Mouse (Mus musculus) erythroblast, embryonic 14.5 days (primary cell): Measurements from ENCODE around the gene Ins2.

Experiments used
- GATA1 ChIP-seq: IDR thresholded peaks from 2 replicates; pipeline ENCODE4 v1.6.1; 2012; ENCODE audit warnings: low read length, inconsistent platforms, mixed read lengths
- TAL1 ChIP-seq: IDR thresholded peaks from 3 replicates; pipeline ENCODE4 v1.6.1; 2012; ENCODE audit warnings: low read length, inconsistent platforms, mixed read lengths

DNA sequence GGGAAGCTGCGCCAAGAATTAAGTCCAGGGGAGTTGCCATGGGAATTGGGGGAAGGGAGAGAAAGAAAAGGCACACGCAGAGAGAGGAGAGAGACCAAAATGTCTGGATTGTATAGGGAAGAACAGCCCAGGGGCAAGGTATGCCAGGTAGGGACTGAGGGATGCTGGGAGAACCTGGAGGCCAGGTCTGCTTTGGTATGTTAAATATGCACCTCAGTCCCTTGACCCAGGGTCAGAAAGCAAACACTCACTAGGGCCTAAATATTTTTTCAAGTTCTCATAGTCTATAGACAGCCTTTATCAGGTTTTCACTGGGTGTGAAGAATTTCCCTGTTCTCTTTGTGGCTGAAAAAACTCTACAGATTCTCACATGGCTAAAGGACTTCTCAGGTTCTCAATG, 36.3 kb downstream of the Ins2 start:
- TF ChIP-seq TAL1, result no peak
- TF ChIP-seq GATA1, result no peak
